Mouse (Mus musculus): Measurements from ENCODE around the gene Mrpl38. TPM values are rescaled to one million over a fixed set of nuclear protein-coding genes. Genes with fewer than 3 reads are reported as not detected.

Mrpl38 gene
- polyA plus RNA-seq, 1 experiment from 2014 or later = 79.3 TPM

- WGBS = 10% methylated on average over 11 of the region's 11 CpGs
- ATAC-seq (ENCODE audit: low read depth) = peak; percentile 69
- Histone ChIP-seq H3K27ac (ENCODE audit: low read length) (peak overlapping the region; percentile 92), H3K9me3 (ENCODE audit: control insufficient read depth, low read length) (no peaks in the 10 kb centered on the region), H3K4me2 (ENCODE audit: low read depth, low read length) (peak overlapping the region; percentile 7; the same call in 1 of the 2 replicates), H3K9ac (ENCODE audit: low read length) (peak overlapping the region; percentile 50), H3K27me3 (ENCODE audit: control insufficient read depth, insufficient read depth, low read depth, low read length) (peaks cover under 1% of the 10 kb centered on the region; the same call in 1 of the 2 replicates), H3K4me1 (replicated peaks; ENCODE audit: control insufficient read depth, insufficient read depth, low read length) (peaks cover 58% of the 10 kb centered on the region), H3K4me3 (ENCODE audit: low read length) (no peak overlapping the region), H3K36me3 (ENCODE audit: control insufficient read depth, insufficient read depth, low read length) (no peaks in the 10 kb centered on the region)
Observed at GRCm38 (mm10) chr11:116101931-116102381, 36.7 kb downstream of the Mrpl38 start.

- WGBS = 85% methylated on average over 7 of the region's 7 CpGs
- Histone ChIP-seq H3K4me3 (ENCODE audit: low read length) (no peak overlapping the region), H3K4me2 (ENCODE audit: low read depth, low read length) (no peak overlapping the region), H3K36me3 (ENCODE audit: control insufficient read depth, insufficient read depth, low read length) (no peaks in the 10 kb centered on the region), H3K27me3 (ENCODE audit: control insufficient read depth, insufficient read depth, low read depth, low read length) (no peaks in the 10 kb centered on the region), H3K9me3 (ENCODE audit: control insufficient read depth, low read length) (peaks cover 4% of the 10 kb centered on the region), H3K27ac (ENCODE audit: low read length) (peak overlapping the region; percentile 28; the same call in 1 of the 2 replicates), H3K4me1 (replicated peaks; ENCODE audit: control insufficient read depth, insufficient read depth, low read length) (peaks cover 47% of the 10 kb centered on the region), H3K9ac (ENCODE audit: low read length) (no peak overlapping the region)
- ATAC-seq (ENCODE audit: low read depth) = no peak
Observed at GRCm38 (mm10) chr11:116100839-116101238, 37.8 kb downstream of the Mrpl38 start.

- no peak overlapping the region for H3K4me3 ChIP-seq (ENCODE audit: low read length)
- ATAC-seq (ENCODE audit: low read depth) = peak; percentile 24; the same call in 1 of the 2 replicates
- 63% methylated on average over 6 of the region's 6 CpGs for WGBS
- H3K4me1 ChIP-seq (replicated peaks; ENCODE audit: control insufficient read depth, insufficient read depth, low read length) = peaks cover 47% of the 10 kb centered on the region
- H3K27ac ChIP-seq (ENCODE audit: low read length) = no peak overlapping the region
- no peaks in the 10 kb centered on the region for H3K36me3 ChIP-seq (ENCODE audit: control insufficient read depth, insufficient read depth, low read length)
- no peak overlapping the region; the same call in 1 of the 2 replicates for H3K9ac ChIP-seq (ENCODE audit: low read length)
- no peak overlapping the region for H3K4me2 ChIP-seq (ENCODE audit: low read depth, low read length)
- H3K9me3 ChIP-seq (ENCODE audit: control insufficient read depth, low read length) = peaks cover 4% of the 10 kb centered on the region
- no peaks in the 10 kb centered on the region for H3K27me3 ChIP-seq (ENCODE audit: control insufficient read depth, insufficient read depth, low read depth, low read length)
Observed at GRCm38 (mm10) chr11:116100385-116100784, 38.3 kb downstream of the Mrpl38 start.

GRCm38 (mm10) chr11:116099462-116099861, 39.2 kb downstream of the Mrpl38 start:
- no peak overlapping the region for H3K4me3 ChIP-seq (ENCODE audit: low read length)
- H3K27ac ChIP-seq (ENCODE audit: low read length) = peak overlapping the region; percentile 36; the same call in 1 of the 2 replicates
- H3K27me3 ChIP-seq (ENCODE audit: control insufficient read depth, insufficient read depth, low read depth, low read length) = no peaks in the 10 kb centered on the region
- WGBS = 73% methylated on average over 6 of the region's 6 CpGs
- H3K9ac ChIP-seq (ENCODE audit: low read length) = no peak overlapping the region
- no peak overlapping the region for H3K4me2 ChIP-seq (ENCODE audit: low read depth, low read length)
- peaks cover 44% of the 10 kb centered on the region for H3K4me1 ChIP-seq (replicated peaks; ENCODE audit: control insufficient read depth, insufficient read depth, low read length)
- no peak for ATAC-seq (ENCODE audit: low read depth)
- no peaks in the 10 kb centered on the region for H3K36me3 ChIP-seq (ENCODE audit: control insufficient read depth, insufficient read depth, low read length)
- H3K9me3 ChIP-seq (ENCODE audit: control insufficient read depth, low read length) = peaks cover 4% of the 10 kb centered on the region

- ATAC-seq (ENCODE audit: low read depth) = no peak
- peaks cover 41% of the 10 kb centered on the region for H3K4me1 ChIP-seq (replicated peaks; ENCODE audit: control insufficient read depth, insufficient read depth, low read length)
- peak overlapping the region; percentile 36; the same call in 1 of the 2 replicates for H3K27ac ChIP-seq (ENCODE audit: low read length)
Observed at GRCm38 (mm10) chr11:116098711-116099460, 39.8 kb downstream of the Mrpl38 start.

GRCm38 (mm10) chr11:116096213-116097108, 42.2 kb downstream of the Mrpl38 start:
- no peaks in the 10 kb centered on the region for H3K27me3 ChIP-seq (ENCODE audit: control insufficient read depth, insufficient read depth, low read depth, low read length)
- ATAC-seq (ENCODE audit: low read depth) = no peak
- peaks cover 4% of the 10 kb centered on the region for H3K9me3 ChIP-seq (ENCODE audit: control insufficient read depth, low read length)
- 78% methylated on average over 5 of the region's 5 CpGs for WGBS
- H3K36me3 ChIP-seq (ENCODE audit: control insufficient read depth, insufficient read depth, low read length) = no peaks in the 10 kb centered on the region
- H3K4me3 ChIP-seq (ENCODE audit: low read length) = no peak overlapping the region
- no peak overlapping the region for H3K9ac ChIP-seq (ENCODE audit: low read length)
- H3K4me1 ChIP-seq (replicated peaks; ENCODE audit: control insufficient read depth, insufficient read depth, low read length) = peaks cover 23% of the 10 kb centered on the region
- H3K4me2 ChIP-seq (ENCODE audit: low read depth, low read length) = no peak overlapping the region
- H3K27ac ChIP-seq (ENCODE audit: low read length) = no peak overlapping the region

More at GRCm38 (mm10) chr11:116098711-116099460, 39.8 kb downstream of the Mrpl38 start:
- WGBS = 56% methylated on average over 14 of the region's 14 CpGs
- H3K9me3 ChIP-seq (ENCODE audit: control insufficient read depth, low read length) = peaks cover 4% of the 10 kb centered on the region
- no peaks in the 10 kb centered on the region for H3K27me3 ChIP-seq (ENCODE audit: control insufficient read depth, insufficient read depth, low read depth, low read length)
- peak overlapping the region; percentile 35 for H3K9ac ChIP-seq (ENCODE audit: low read length)
- no peaks in the 10 kb centered on the region for H3K36me3 ChIP-seq (ENCODE audit: control insufficient read depth, insufficient read depth, low read length)
- no peak overlapping the region for H3K4me3 ChIP-seq (ENCODE audit: low read length)
- H3K4me2 ChIP-seq (ENCODE audit: low read depth, low read length) = no peak overlapping the region

- peaks cover 15% of the 10 kb centered on the region for H3K4me1 ChIP-seq (replicated peaks; ENCODE audit: control insufficient read depth, insufficient read depth, low read length)
- H3K9ac ChIP-seq (ENCODE audit: low read length) = no peak overlapping the region
- no peaks in the 10 kb centered on the region for H3K36me3 ChIP-seq (ENCODE audit: control insufficient read depth, insufficient read depth, low read length)
- no peaks in the 10 kb centered on the region for H3K27me3 ChIP-seq (ENCODE audit: control insufficient read depth, insufficient read depth, low read depth, low read length)
- H3K4me2 ChIP-seq (ENCODE audit: low read depth, low read length) = no peak overlapping the region
- H3K4me3 ChIP-seq (ENCODE audit: low read length) = no peak overlapping the region
- WGBS = 52% methylated on average over 3 of the region's 3 CpGs
- peak; percentile 51 for ATAC-seq (ENCODE audit: low read depth)
- peak overlapping the region; percentile 54 for H3K27ac ChIP-seq (ENCODE audit: low read length)
- H3K9me3 ChIP-seq (ENCODE audit: control insufficient read depth, low read length) = peaks cover 4% of the 10 kb centered on the region
Observed at GRCm38 (mm10) chr11:116095573-116095972, 43.1 kb downstream of the Mrpl38 start.

- H3K4me2 ChIP-seq (ENCODE audit: low read depth, low read length) = no peak overlapping the region
- 32% methylated on average over 16 of the region's 16 CpGs for WGBS
- peak overlapping the region; percentile 71 for H3K27ac ChIP-seq (ENCODE audit: low read length)
- H3K4me1 ChIP-seq (replicated peaks; ENCODE audit: control insufficient read depth, insufficient read depth, low read length) = peaks cover 7% of the 10 kb centered on the region; the same call in 1 of the 2 replicates
- H3K9me3 ChIP-seq (ENCODE audit: control insufficient read depth, low read length) = peaks cover 4% of the 10 kb centered on the region
- H3K27me3 ChIP-seq (ENCODE audit: control insufficient read depth, insufficient read depth, low read depth, low read length) = no peaks in the 10 kb centered on the region
- H3K36me3 ChIP-seq (ENCODE audit: control insufficient read depth, insufficient read depth, low read length) = no peaks in the 10 kb centered on the region
- peak overlapping the region; percentile 13; the same call in 1 of the 2 replicates for H3K9ac ChIP-seq (ENCODE audit: low read length)
- 0 out of 2 replicates have a peak, but pooled peaks have one; percentile 24 for ATAC-seq (ENCODE audit: low read depth)
- no peak overlapping the region for H3K4me3 ChIP-seq (ENCODE audit: low read length)
Observed at GRCm38 (mm10) chr11:116093771-116094565, 44.7 kb downstream of the Mrpl38 start.
